Mouse (Mus musculus) lung, postnatal 25 days (tissue): ENCODE data around the gene 1810046K07Rik.

Source experiments
- DNase-seq: peaks from one replicate; pipeline ENCODE4 v3.0.0; 2022; ENCODE audit warnings: low spot score

1810046K07Rik gene

GRCm38 (mm10) chr9:51328731-51329130 lies at the start of gene 1810046K07Rik:
Gene 1810046K07Rik (minus strand): TSS chr9:51328917.
- no peak for DNase-seq

- DNase-seq = no peak
Measured at GRCm38 (mm10) chr9:51369560-51369959, 40.8 kb upstream of the 1810046K07Rik start.

DNA sequence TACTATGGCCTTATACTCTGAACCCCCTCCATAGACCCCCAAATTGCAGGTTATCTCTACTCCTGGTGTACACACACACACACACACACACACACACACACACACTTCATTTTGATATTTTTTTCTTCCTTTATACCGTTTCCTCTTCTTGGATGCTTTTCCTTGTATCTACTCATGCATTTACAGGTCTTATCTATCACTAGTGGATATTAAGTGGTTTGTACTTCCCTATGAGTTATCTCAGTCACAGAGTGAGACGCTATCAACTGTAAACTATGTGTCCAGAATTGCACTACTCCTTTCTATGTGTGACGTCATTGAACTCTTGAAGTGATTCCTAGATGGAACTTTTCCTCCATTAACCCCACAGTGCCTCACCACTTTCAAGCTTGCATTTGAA lies 38.4 kb upstream of the 1810046K07Rik start:
- DNase-seq = no peak

DNA sequence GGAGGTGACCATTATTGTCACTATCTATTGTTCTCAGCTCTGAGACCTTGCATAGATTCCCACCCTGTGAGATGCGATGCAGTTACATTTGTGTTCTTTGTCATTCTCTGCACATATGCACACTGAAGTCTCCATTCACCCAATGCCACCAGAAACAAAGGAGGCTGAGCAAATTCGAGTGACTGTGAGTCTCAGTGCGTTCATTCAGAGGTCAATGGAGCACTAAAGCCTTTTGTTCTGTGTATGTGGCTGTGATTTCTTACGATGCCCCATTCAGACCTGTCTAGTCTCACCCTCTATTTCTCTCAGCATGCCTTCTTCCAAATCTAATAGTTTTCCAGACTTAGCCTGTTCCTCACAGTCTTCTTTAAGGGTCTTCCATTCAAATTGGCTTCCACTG lies 35.3 kb upstream of the 1810046K07Rik start:
- DNase-seq = no peak

DNA sequence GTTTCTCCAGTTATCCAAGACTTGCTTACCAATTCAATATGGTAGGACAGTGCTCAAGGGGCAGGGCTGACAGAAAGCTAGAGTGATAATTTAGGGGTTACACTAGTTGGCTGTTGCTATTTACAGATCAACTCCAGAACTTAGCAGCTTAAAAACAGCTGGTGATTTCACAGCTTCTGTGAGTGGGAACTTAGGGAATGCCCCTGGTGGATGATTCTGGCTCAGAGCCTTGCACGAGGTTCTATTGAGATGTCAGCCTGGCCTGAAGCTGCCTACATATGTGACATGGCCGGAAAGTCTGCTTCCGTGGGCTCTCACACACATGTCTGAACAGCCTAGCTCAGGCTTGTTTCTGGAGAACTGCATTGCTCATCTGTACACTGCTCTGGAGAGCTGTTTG lies 24.8 kb upstream of the 1810046K07Rik start:
- no peak for DNase-seq

DNA sequence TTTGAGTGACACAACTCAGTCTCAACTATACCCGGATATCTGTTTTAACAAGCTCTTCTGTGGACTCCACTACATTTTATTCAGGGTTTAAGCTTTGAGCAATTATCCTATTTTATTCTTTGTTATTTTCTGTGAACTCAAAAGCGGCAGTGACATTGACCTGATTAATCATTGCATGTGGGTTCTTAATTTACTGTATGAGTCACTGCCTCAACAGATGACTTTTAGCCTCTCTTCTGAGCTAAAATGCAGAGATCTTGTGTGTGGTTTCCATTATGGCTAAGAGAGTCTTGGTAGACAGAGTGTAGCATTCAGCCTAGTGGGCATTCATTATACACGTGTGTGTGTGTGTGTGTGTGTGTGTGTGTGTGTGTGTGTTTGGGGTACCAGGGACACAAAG lies 24.2 kb upstream of the 1810046K07Rik start:
- no peak for DNase-seq

GRCm38 (mm10) chr9:51349422-51349821 lies 20.7 kb upstream of the 1810046K07Rik start:
- no peak for DNase-seq

DNA sequence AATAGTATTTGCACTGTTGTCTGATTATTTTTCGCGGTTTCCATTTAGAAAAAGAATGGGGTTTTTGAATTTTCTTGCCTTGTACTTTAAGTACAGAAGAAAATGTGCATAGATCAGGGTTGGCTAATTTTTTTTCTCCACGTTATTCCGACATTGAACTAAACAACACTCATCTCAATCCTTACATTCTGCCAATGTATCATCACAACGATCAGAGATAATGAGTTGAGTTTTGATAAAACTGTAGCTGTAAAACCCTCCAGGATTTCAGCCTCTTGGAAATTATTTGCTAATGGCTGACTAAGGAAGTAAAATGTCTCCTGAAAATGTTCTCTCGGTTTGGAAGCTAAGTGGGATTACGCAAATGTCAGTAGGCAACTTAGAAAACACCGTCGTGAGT lies 17.1 kb upstream of the 1810046K07Rik start:
- DNase-seq = no peak

GRCm38 (mm10) chr9:51335294-51336010 lies 6.7 kb upstream of the 1810046K07Rik start:
- DNase-seq = peak; percentile 79

GRCm38 (mm10) chr9:51331449-51332238 lies 2.9 kb upstream of the 1810046K07Rik start:
- no peak for DNase-seq

DNA sequence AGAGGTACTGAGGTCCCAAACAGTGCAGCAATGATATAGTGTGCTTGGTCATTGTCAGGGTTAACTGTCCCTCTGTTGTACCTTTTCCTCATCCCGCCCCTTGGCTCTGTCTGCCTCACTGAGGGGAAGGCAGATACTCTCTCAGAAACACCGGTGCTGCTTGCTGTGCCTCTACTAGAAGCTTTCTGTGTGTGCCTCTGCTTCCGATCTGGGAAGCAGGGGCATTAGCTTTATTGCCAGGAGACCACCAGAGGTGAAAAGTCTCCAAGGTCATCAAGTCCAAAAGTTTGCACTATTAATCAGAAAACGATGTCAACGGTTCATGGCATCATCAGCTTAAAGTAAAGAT lies 1.2 kb downstream of the 1810046K07Rik start:
- DNase-seq = no peak

DNA sequence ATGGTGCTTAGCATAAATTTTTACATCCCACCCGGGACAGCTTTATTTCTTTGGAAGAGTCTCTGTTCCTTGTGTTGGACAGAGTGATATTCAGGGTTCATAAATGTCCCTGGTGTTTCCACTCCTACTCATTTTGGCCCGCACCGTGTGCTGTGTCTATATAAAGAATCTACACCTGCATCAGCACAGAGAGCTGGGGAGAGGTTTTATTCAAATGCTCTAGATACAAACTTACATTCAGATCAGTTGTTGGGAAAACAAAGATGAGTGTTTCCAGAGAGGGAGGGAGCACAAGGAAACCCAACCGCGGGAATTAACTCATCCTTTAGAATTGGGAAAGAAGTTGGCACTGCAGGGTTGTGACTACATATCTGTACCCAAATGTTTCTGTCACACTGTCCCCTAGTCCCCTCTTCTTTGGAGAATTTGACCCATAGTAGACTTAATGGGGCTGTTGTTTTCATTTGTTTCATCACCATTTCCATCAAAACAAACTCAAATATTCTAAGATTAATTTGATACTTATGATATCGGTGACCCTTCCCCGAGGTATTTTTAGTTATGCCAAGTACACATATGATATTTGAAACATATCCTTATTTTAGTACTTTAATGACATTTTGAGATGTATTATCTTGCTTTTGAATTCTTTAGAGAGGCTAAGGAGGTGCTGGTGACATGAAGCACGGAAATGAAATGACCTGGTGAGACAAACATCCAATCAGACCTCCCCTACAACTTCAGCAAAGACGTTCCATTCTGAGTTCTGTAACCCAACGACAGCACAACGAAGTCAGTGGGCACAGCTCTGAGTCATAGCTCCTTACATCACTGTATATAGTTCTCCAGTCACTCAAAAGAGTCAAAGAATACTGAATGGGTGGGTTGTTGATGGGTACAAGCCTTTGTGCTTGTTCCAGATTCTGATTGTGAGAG lies 1.8 kb downstream of the 1810046K07Rik start:
- DNase-seq = no peak

DNA sequence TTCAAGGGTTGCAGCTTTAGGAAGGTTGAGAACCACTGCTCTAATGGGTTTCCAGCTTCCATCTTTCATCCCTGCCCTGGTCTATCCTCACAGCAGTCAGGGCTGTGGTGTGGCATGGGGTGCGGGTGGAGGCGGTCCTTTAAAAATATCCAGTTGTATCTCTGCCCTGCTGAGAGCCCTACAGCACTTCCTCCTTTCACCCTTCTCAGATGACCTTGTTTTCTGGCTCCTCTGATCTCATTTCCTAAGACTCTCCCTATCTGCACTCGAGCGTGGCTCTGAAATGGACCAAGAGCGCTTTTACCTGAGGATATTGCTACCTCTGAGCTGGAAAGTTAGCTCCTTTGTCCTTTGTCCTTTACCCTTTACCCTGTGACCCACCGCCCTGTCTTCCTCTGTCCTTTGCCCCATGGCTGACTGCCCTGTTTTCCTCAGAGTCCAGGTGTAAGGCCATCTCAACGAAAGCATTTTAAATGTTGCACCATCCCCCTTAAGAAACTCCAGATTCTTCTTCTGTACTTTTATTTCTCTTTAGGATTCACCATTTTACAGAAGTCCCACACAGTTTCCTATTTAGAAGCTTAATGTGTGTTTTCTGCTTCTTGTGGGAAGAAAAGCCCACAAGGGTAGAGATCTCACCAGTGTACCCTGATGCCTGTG lies 4.2 kb downstream of the 1810046K07Rik start:
- DNase-seq = no peak

GRCm38 (mm10) chr9:51320096-51320495 lies 8.6 kb downstream of the 1810046K07Rik start:
- no peak for DNase-seq

DNA sequence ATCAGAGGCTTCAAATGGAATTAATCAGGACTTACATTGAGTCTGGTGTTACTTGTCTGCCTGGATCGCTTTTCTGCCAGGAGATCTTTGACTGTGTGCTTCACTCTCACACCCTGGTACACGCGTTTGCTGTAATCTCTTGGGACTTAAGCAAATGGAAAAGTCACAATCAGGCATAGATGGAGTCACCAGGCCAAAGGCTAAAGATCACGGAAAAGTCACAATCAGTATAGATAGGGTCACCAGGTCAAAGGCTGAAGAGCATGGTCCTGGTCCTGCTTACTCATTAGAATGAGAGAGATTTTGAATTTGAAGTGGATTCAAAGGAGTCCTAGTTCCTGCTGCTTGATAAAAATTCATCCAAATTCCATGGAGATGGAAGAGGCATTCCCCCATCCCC lies 10.5 kb downstream of the 1810046K07Rik start:
- no peak for DNase-seq

DNA sequence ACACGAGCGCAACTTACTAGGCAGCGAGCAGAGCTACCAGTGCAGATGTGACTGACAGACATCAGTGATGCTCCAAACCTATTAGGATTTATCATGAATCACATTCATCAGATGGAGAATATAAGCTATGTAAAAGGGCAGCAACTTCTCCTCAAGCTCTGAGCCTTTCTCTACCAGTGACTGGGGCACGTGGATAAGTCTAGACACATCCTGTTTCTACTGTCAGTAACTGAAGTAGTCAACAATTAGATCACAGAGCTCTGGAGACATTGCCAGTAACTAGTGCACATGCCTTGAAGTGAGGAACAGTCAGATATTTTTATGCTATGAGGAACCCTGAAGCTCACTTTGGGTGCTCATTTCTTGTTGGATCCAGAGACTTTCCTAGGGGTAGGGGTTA lies 11.4 kb downstream of the 1810046K07Rik start:
- no peak for DNase-seq

GRCm38 (mm10) chr9:51315402-51316063 lies 13.2 kb downstream of the 1810046K07Rik start:
- DNase-seq = no peak

DNA sequence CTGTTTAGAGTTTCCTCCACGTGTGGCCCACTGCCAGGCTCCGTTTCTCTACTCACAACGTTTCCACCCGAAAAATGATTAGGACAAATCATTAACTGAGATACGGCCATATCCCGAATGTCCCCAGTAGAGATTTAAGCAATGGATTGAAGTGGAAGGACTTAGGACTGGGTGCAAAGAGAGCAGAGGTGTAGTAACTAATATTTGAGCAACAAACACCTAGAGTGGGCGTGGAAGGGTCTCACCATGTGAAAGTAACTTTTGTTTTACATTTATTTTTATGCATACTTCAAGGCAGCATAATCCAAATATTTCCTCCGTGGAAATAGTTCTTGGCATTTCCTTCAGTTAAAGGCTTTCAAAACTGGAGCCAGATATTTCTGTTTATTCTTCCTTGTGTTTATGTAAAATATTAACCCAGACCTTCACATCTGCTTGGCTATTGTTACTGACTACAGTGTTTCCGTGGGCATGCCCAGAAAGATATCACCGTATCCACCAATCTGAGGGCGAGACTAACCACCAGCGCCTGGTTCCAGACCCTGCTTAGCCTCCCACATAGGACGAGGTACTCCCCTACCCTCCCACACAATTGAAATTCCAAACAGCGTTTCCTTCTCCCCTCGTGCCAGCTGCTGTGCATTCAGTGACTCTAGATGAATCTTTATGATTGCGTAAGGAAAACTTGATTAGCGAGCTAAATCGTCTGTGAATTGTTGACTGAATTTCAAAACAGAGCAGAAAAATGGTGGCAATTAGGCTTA lies 16.0 kb downstream of the 1810046K07Rik start:
- DNase-seq = peak; percentile 5

DNA sequence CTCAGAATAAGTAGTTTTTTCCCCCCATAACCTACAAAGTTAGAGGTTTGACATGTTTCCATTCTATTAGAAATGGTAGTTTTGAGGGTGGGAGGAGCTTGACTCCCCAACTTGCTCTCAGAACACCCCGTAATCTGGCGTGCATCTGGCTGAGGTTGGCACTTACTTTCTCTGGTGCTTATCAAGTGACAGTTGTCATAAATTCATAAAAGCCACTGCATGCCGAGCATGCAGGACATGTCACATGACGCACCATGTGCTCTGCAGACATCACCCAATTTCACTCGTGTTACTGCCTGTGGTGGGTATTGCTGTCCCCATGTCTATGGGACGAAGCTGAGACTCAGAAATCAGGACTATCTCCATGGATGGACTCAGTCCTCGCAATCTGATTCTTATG lies 18.2 kb downstream of the 1810046K07Rik start:
- DNase-seq = no peak

GRCm38 (mm10) chr9:51306351-51306750 lies 22.4 kb downstream of the 1810046K07Rik start:
- DNase-seq = no peak

- DNase-seq = no peak
Measured at GRCm38 (mm10) chr9:51305146-51305545, 23.6 kb downstream of the 1810046K07Rik start.
